9 mouse cellular contexts compared by ENCODE assay signal in the genomic region with DNA sequence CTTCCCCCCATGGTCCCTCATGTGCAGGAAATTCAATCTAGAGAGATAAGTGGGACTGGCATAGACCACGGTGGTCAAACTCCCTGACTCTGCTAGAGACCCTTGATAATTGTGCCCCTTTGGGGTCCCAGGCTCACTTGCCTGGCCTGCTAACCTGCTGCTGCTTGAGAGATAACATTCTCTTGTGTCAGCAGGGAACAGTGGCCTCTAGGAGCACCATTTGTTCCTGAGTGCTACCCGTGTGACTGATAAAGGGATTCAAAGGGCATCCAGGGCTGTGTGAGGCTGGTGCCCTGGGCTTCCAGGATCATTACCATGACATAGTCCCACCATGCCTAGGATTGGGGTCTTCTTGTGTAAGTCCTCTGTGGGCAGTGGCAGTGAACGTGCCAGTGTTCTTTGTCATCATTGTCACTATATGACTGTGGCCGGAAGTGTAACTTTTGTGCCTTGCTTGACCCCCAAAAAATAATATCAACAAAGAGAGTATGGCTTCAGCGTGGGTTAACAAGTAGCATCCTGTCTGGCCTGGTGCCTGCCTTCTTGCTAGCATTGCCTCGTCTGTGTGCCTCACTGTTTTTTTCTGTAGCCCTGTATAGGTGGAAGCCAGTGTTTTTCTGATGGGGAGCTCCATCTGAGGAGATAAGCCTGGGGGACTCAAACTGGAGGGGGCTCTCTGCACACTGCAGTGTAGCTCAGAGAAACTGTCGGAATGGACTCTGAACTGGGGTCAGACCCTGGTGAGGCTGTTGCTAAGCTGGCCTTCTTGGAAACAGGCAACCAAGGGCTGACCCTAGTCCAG. TPM values are rescaled to one million over a fixed set of nuclear protein-coding genes. Genes with fewer than 3 reads are reported as not detected.
A peak's percentile ranks its signal among the peaks of the same experiment; 100 is the strongest.
DNase-seq lines count a peak whose midpoint lies in the region; ATAC-seq and TF ChIP-seq lines count a peak whose summit lies in the region.
"Had no signal": no experiment of that assay in that cellular context is flagged by ENCODE, and none has a peak within 500 bp of the region (broad histone marks: within the 10 kb centered on the region; RNA-seq: fewer than 3 reads in every experiment).

No protein-coding gene starts in this region.

- no peaks in the 10 kb centered on the region for H3K9me3 ChIP-seq in lung, embryonic 15.5 days
- H3K9me3 ChIP-seq in liver, embryonic 11.5 days (ENCODE audit: control insufficient read depth, low read length): no peaks in the 10 kb centered on the region
- no peaks in the 10 kb centered on the region for H3K9me3 ChIP-seq in stomach, embryonic 16.5 days (replicated peaks; ENCODE audit: control insufficient read depth, low read length)

- no peak overlapping the region for H3K4me3 ChIP-seq in cerebellum, adult 2 months (replicated peaks; ENCODE audit: insufficient read depth, low read depth, low read length)
- no peak overlapping the region for H3K4me3 ChIP-seq in lung, embryonic 15.5 days
- H3K4me3 ChIP-seq in lung, adult 2 months (replicated peaks; ENCODE audit: extremely low read depth, low read depth, low read length): no peak overlapping the region
- H3K4me3 ChIP-seq in liver, embryonic 11.5 days (ENCODE audit: low read depth, low read length): peak overlapping the region; percentile 11
- H3K4me3 ChIP-seq in stomach, embryonic 16.5 days (replicated peaks; ENCODE audit: low read length): no peak overlapping the region

- no peaks in the 10 kb centered on the region for H3K27me3 ChIP-seq in cerebellum, adult 2 months (ENCODE audit: control insufficient read depth, insufficient read depth, low read length)
- H3K27me3 ChIP-seq in lung, embryonic 15.5 days: no peaks in the 10 kb centered on the region
- H3K27me3 ChIP-seq in liver, embryonic 11.5 days (replicated peaks; ENCODE audit: control insufficient read depth, insufficient read depth, low read length): no peaks in the 10 kb centered on the region
- H3K27me3 ChIP-seq in stomach, embryonic 16.5 days (ENCODE audit: control insufficient read depth, insufficient read depth, low read length): no peaks in the 10 kb centered on the region

- peak in 1 of 2 experiments; percentile 42 for DNase-seq in cerebellum, adult 2 months
- no peak for DNase-seq in cerebellum, adult 8-10 months
- DNase-seq in lung, adult 2 months: no peak
- no peak for DNase-seq in liver, embryonic 11.5 days (ENCODE audit: low spot score)
- DNase-seq in layer of hippocampus, postnatal 25 days (ENCODE audit: extremely low spot score in 1 of 2, low spot score in 1 of 2): no peak
- no peak for DNase-seq in embryo, embryonic 10 days (ENCODE audit: low spot score)
- DNase-seq: cerebellum, adult 11 months had no signal

- H3K9ac ChIP-seq in lung, embryonic 15.5 days: no peak overlapping the region
- H3K9ac ChIP-seq in liver, embryonic 11.5 days (ENCODE audit: low read depth, low read length): peak overlapping the region; percentile 66
- peak overlapping the region; percentile 36; the same call in 1 of the 2 replicates for H3K9ac ChIP-seq in stomach, embryonic 16.5 days (ENCODE audit: low read length)

- no peak for TF ChIP-seq POLR2A in cerebellum, adult 2 months (IDR thresholded peaks at IDR 0.05; ENCODE audit: borderline replicate concordance, insufficient read depth, low read length)
- no peak for TF ChIP-seq POLR2A in lung, adult 2 months (IDR thresholded peaks at IDR 0.05; ENCODE audit: borderline replicate concordance, extremely low read depth, low read depth, low read length)

- peak; percentile 23; the same call in 1 of the 2 replicates for ATAC-seq in lung, embryonic 15.5 days (ENCODE audit: borderline replicate concordance, extremely low read depth, low FRiP score, low TSS enrichment)
- peak; percentile 71 for ATAC-seq in liver, embryonic 11.5 days (replicated peaks; ENCODE audit: low FRiP score)
- ATAC-seq in stomach, embryonic 16.5 days (ENCODE audit: insufficient read depth, low FRiP score): peak; percentile 27; the same call in 1 of the 2 replicates

- peaks cover 72% of the 10 kb centered on the region for H3K4me1 ChIP-seq in cerebellum, adult 2 months (ENCODE audit: control insufficient read depth, insufficient read depth, low read length)
- peaks cover 51% of the 10 kb centered on the region for H3K4me1 ChIP-seq in lung, embryonic 15.5 days
- peaks cover 44% of the 10 kb centered on the region for H3K4me1 ChIP-seq in lung, adult 2 months (ENCODE audit: control insufficient read depth, insufficient read depth, low read length)
- peaks cover 93% of the 10 kb centered on the region for H3K4me1 ChIP-seq in liver, embryonic 11.5 days (replicated peaks; ENCODE audit: control insufficient read depth, insufficient read depth, low read length)
- peaks cover 20% of the 10 kb centered on the region for H3K4me1 ChIP-seq in stomach, embryonic 16.5 days (ENCODE audit: control insufficient read depth, insufficient read depth, low read length)

- peak overlapping the region; percentile 80 for H3K27ac ChIP-seq in cerebellum, adult 2 months (ENCODE audit: insufficient read depth, low read length)
- H3K27ac ChIP-seq in lung, embryonic 15.5 days: peak overlapping the region; percentile 84
- H3K27ac ChIP-seq in liver, embryonic 11.5 days (ENCODE audit: low read depth, low read length): peak overlapping the region; percentile 100
- H3K27ac ChIP-seq in stomach, embryonic 16.5 days (ENCODE audit: low read length): peak overlapping the region; percentile 74

- no peak for TF ChIP-seq CTCF in cerebellum, adult 2 months (IDR thresholded peaks at IDR 0.05; ENCODE audit: borderline replicate concordance, insufficient read depth, low read depth, low read length)
- TF ChIP-seq CTCF in lung, adult 2 months (IDR thresholded peaks at IDR 0.05; ENCODE audit: insufficient read depth, low read length): no peak

- peaks cover 45% of the 10 kb centered on the region for H3K36me3 ChIP-seq in lung, embryonic 15.5 days
- peaks cover 22% of the 10 kb centered on the region for H3K36me3 ChIP-seq in liver, embryonic 11.5 days (ENCODE audit: control insufficient read depth, insufficient read depth, low read length)
- peaks cover 13% of the 10 kb centered on the region; the same call in 1 of the 2 replicates for H3K36me3 ChIP-seq in stomach, embryonic 16.5 days (ENCODE audit: control insufficient read depth, insufficient read depth, low read length)

- H3K4me2 ChIP-seq in lung, embryonic 15.5 days: 0 out of 2 replicates have a peak overlapping the region, but pooled peaks have one; percentile 8
- peak overlapping the region; percentile 69 for H3K4me2 ChIP-seq in liver, embryonic 11.5 days
- H3K4me2 ChIP-seq in stomach, embryonic 16.5 days (ENCODE audit: low read depth, low read length): peak overlapping the region; percentile 8; the same call in 1 of the 2 replicates

- 41% methylated on average over 7 of the region's 7 CpGs for WGBS in cerebellum, adult 2 months
- 40% methylated on average over 7 of the region's 7 CpGs for WGBS in lung, embryonic 15.5 days
- WGBS in lung, adult 2 months: 34% methylated on average over 7 of the region's 7 CpGs
- 28% methylated on average over 7 of the region's 7 CpGs for WGBS in liver, embryonic 11.5 days
- WGBS in stomach, embryonic 16.5 days: 54% methylated on average over 7 of the region's 7 CpGs

RNA-seq across cellular contexts. Expression of gene Ehd1, which starts 9.3 kb away (rescaled TPM):
- 168 and 220 TPM in 2 replicates for polyA plus RNA-seq in cerebellum, adult 2 months (2012; rRNA removed)
- polyA plus RNA-seq in lung, embryonic 15.5 days (2015; fragmentation: Nextera tagmentation; extraction: Ambion mirVana): 66.7 and 76.1 TPM in 2 replicates
- 399 and 593 TPM in 2 replicates for polyA plus RNA-seq in lung, adult 2 months (2012; rRNA removed)
- polyA plus RNA-seq in liver, embryonic 11.5 days (2014; fragmentation: Nextera tagmentation; extraction: Ambion mirVana): 96.5 and 105 TPM in 2 replicates
- 77.2 and 98.4 TPM in 2 replicates for polyA plus RNA-seq in stomach, embryonic 16.5 days (2015; fragmentation: Nextera tagmentation; extraction: Ambion mirVana)
- total RNA-seq in layer of hippocampus, postnatal 25 days (2021): 10 to 100 TPM; 84.9 to 88.6 TPM

RNA-seq across cellular contexts. Expression of gene Cdc42bpg, which starts 20.4 kb away (rescaled TPM):
- polyA plus RNA-seq in cerebellum, adult 2 months (2012; rRNA removed): 33.1 and 36.5 TPM in 2 replicates
- polyA plus RNA-seq in lung, embryonic 15.5 days (2015; fragmentation: Nextera tagmentation; extraction: Ambion mirVana): 0.77 and 0.92 TPM in 2 replicates
- 132 and 133 TPM in 2 replicates for polyA plus RNA-seq in lung, adult 2 months (2012; rRNA removed)
- polyA plus RNA-seq in liver, embryonic 11.5 days (2014; fragmentation: Nextera tagmentation; extraction: Ambion mirVana): 0.26 and 1.2 TPM in 2 replicates
- polyA plus RNA-seq in stomach, embryonic 16.5 days (2015; fragmentation: Nextera tagmentation; extraction: Ambion mirVana): 1.9 and 2.0 TPM in 2 replicates
- total RNA-seq in layer of hippocampus, postnatal 25 days (2021): 1 to 10 TPM; 3.9 to 4.6 TPM

RNA-seq across cellular contexts. Expression of gene Atg2a, which starts 44.4 kb away (rescaled TPM):
- polyA plus RNA-seq in cerebellum, adult 2 months (2012; rRNA removed): 40.8 and 41.1 TPM in 2 replicates
- 8.9 and 9.3 TPM in 2 replicates for polyA plus RNA-seq in lung, embryonic 15.5 days (2015; fragmentation: Nextera tagmentation; extraction: Ambion mirVana)
- polyA plus RNA-seq in lung, adult 2 months (2012; rRNA removed): 37.0 and 37.7 TPM in 2 replicates
- polyA plus RNA-seq in liver, embryonic 11.5 days (2014; fragmentation: Nextera tagmentation; extraction: Ambion mirVana): 10.4 and 13.5 TPM in 2 replicates
- 9.3 and 11.2 TPM in 2 replicates for polyA plus RNA-seq in stomach, embryonic 16.5 days (2015; fragmentation: Nextera tagmentation; extraction: Ambion mirVana)
- 10 to 100 TPM; 31.1 to 38.3 TPM for total RNA-seq in layer of hippocampus, postnatal 25 days (2021)

RNA-seq across cellular contexts. Expression of gene Men1, which starts 48.9 kb away (rescaled TPM):
- polyA plus RNA-seq in cerebellum, adult 2 months (2012; rRNA removed): 84.1 and 85.5 TPM in 2 replicates
- polyA plus RNA-seq in lung, embryonic 15.5 days (2015; fragmentation: Nextera tagmentation; extraction: Ambion mirVana): 82.6 and 85.7 TPM in 2 replicates
- 52.1 and 56.2 TPM in 2 replicates for polyA plus RNA-seq in lung, adult 2 months (2012; rRNA removed)
- polyA plus RNA-seq in liver, embryonic 11.5 days (2014; fragmentation: Nextera tagmentation; extraction: Ambion mirVana): 53.8 and 59.7 TPM in 2 replicates
- polyA plus RNA-seq in stomach, embryonic 16.5 days (2015; fragmentation: Nextera tagmentation; extraction: Ambion mirVana): 59.0 and 60.2 TPM in 2 replicates
- 10 to 100 TPM; 63.3 to 64.8 TPM for total RNA-seq in layer of hippocampus, postnatal 25 days (2021)

RNA-seq across cellular contexts. Expression of gene Ppp2r5b, which starts 50.2 kb away (rescaled TPM):
- 243 and 258 TPM in 2 replicates for polyA plus RNA-seq in cerebellum, adult 2 months (2012; rRNA removed)
- 17.1 and 19.2 TPM in 2 replicates for polyA plus RNA-seq in lung, embryonic 15.5 days (2015; fragmentation: Nextera tagmentation; extraction: Ambion mirVana)
- polyA plus RNA-seq in lung, adult 2 months (2012; rRNA removed): 58.7 and 88.5 TPM in 2 replicates
- 10.5 and 12.0 TPM in 2 replicates for polyA plus RNA-seq in liver, embryonic 11.5 days (2014; fragmentation: Nextera tagmentation; extraction: Ambion mirVana)
- 20.6 and 22.1 TPM in 2 replicates for polyA plus RNA-seq in stomach, embryonic 16.5 days (2015; fragmentation: Nextera tagmentation; extraction: Ambion mirVana)
- total RNA-seq in layer of hippocampus, postnatal 25 days (2021): 100 to 1,000 TPM; 137 to 146 TPM

Comparison
In these comparisons a context has a peak if more than half of its experiments do, and no peak if none do; other contexts are left out.
1. RNA of gene Cdc42bpg, which starts 20.4 kb away (polyA plus RNA-seq): 132 to 133 TPM in lung, adult 2 months and 33.1 to 36.5 TPM in cerebellum, adult 2 months; 1.9 to 2.0 TPM in stomach, embryonic 16.5 days, 0.26 to 1.2 TPM in liver, embryonic 11.5 days and 0.77 to 0.92 TPM in lung, embryonic 15.5 days; every median in the first group is over 10 times any median in the second.
2. H3K4me2 ChIP-seq: peak in every context shown above with its lines; median percentile 69 in liver, embryonic 11.5 days; 8 in lung, embryonic 15.5 days; 8 in stomach, embryonic 16.5 days.
3. Peak in every context shown above with its lines, with median percentiles within 50 percentile points of each other: H3K27ac ChIP-seq and ATAC-seq.